In genomic region chr9:31283044-31283443, GRCm38 (mm10) we compare ENCODE assay signal across 12 mouse cellular contexts. TPM values are rescaled to one million over a fixed set of nuclear protein-coding genes. Genes with fewer than 3 reads are reported as not detected.
A peak's percentile ranks its signal among the peaks of the same experiment; 100 is the strongest.
DNase-seq lines count a peak whose midpoint lies in the region; ATAC-seq and TF ChIP-seq lines count a peak whose summit lies in the region.
"Had no signal": no experiment of that assay in that cellular context is flagged by ENCODE, and none has a peak within 500 bp of the region (broad histone marks: within the 10 kb centered on the region; RNA-seq: fewer than 3 reads in every experiment).

No protein-coding gene starts in this region.

- no peak overlapping the region for H3K4me2 ChIP-seq in hindbrain, embryonic 11.5 days (replicated peaks; ENCODE audit: low read depth, low read length)
- H3K4me2 ChIP-seq in midbrain, embryonic 12.5 days (replicated peaks), result peak overlapping the region; percentile 71

- H3K36me3 ChIP-seq in hindbrain, embryonic 11.5 days (ENCODE audit: control insufficient read depth, insufficient read depth, low read length), result no peaks in the 10 kb centered on the region
- 0 out of 2 replicates have a peak, but pooled peaks cover 7% of the 10 kb centered on the region for H3K36me3 ChIP-seq in midbrain, embryonic 12.5 days

- no peaks in the 10 kb centered on the region for H3K9me3 ChIP-seq in hindbrain, embryonic 11.5 days (ENCODE audit: control insufficient read depth, low read length)
- H3K9me3 ChIP-seq in midbrain, embryonic 12.5 days, result no peaks in the 10 kb centered on the region

- WGBS in cerebellum, adult 2 months, result 76% methylated on average over 4 of the region's 4 CpGs
- WGBS in hindbrain, embryonic 11.5 days, result 91% methylated on average over 4 of the region's 4 CpGs
- 79% methylated on average over 4 of the region's 4 CpGs for WGBS in midbrain, embryonic 12.5 days

- intact Hi-C loops in left cerebral cortex, adult 2 months (cut with DNase I), result loop anchor here (5.0 to 10.0 kb wide), 2 partner anchors 64 to 108 kb away; no protein-coding TSS in a partner anchor

- no peak for ATAC-seq in hindbrain, embryonic 11.5 days (ENCODE audit: low FRiP score)
- no peak for ATAC-seq in midbrain, embryonic 12.5 days (ENCODE audit: low FRiP score, low read depth)
- ATAC-seq: Patski had no signal

- H3K4me1 ChIP-seq in cerebellum, adult 2 months (ENCODE audit: control insufficient read depth, insufficient read depth, low read length), result peaks cover 6% of the 10 kb centered on the region; the same call in 1 of the 2 replicates
- peaks cover 2% of the 10 kb centered on the region; the same call in 1 of the 2 replicates for H3K4me1 ChIP-seq in hindbrain, embryonic 11.5 days (replicated peaks; ENCODE audit: control insufficient read depth, insufficient read depth, low read length)
- H3K4me1 ChIP-seq in midbrain, embryonic 12.5 days, result peaks cover 26% of the 10 kb centered on the region

- H3K4me3 ChIP-seq in cerebellum, adult 2 months (replicated peaks; ENCODE audit: insufficient read depth, low read depth, low read length), result no peak overlapping the region
- H3K4me3 ChIP-seq in hindbrain, embryonic 11.5 days (ENCODE audit: low read depth, low read length), result no peak overlapping the region
- H3K4me3 ChIP-seq in midbrain, embryonic 12.5 days, result no peak overlapping the region; the same call in 1 of the 2 replicates
- H3K4me3 ChIP-seq in left cerebral cortex, adult 2 months, result no peak overlapping the region

- no peak for TF ChIP-seq CTCF in cerebellum, adult 2 months (IDR thresholded peaks at IDR 0.05; ENCODE audit: borderline replicate concordance, insufficient read depth, low read depth, low read length)
- no peak for TF ChIP-seq CTCF in left cerebral cortex, adult 2 months (IDR thresholded peaks at IDR 0.05)

- no peaks in the 10 kb centered on the region for H3K27me3 ChIP-seq in cerebellum, adult 2 months (ENCODE audit: control insufficient read depth, insufficient read depth, low read length)
- H3K27me3 ChIP-seq in hindbrain, embryonic 11.5 days (ENCODE audit: control insufficient read depth, insufficient read depth, low read length), result no peaks in the 10 kb centered on the region
- no peaks in the 10 kb centered on the region for H3K27me3 ChIP-seq in midbrain, embryonic 12.5 days
- H3K27me3 ChIP-seq: Patski had no signal

- no peak for TF ChIP-seq POLR2A in cerebellum, adult 2 months (IDR thresholded peaks at IDR 0.05; ENCODE audit: borderline replicate concordance, insufficient read depth, low read length)

- no peak for DNase-seq in cerebellum, adult 2 months
- DNase-seq in cerebellum, postnatal 25 days, result no peak
- peak; percentile 28 for DNase-seq in CD4-positive helper T cell, adult 2 months (ENCODE audit: low read depth, low spot score)
- DNase-seq in hindbrain, embryonic 11.5 days (ENCODE audit: low spot score), result no peak
- DNase-seq in frontal cortex, postnatal 36 days (ENCODE audit: low spot score in 2 of 2), result no peak
- DNase-seq in left cerebral cortex, adult 2 months (ENCODE audit: extremely low spot score in 1 of 2, low spot score in 2 of 2), result no peak
- DNase-seq in right cerebral cortex, adult 18-20 months, result no peak
- DNase-seq: adrenal gland, postnatal 10 days; kidney, postnatal 36 days; lung, postnatal 10 days had no signal

- H3K9ac ChIP-seq in hindbrain, embryonic 11.5 days (ENCODE audit: low read depth, low read length), result no peak overlapping the region
- peak overlapping the region; percentile 37; the same call in 1 of the 2 replicates for H3K9ac ChIP-seq in midbrain, embryonic 12.5 days (replicated peaks)

- peak overlapping the region; percentile 90 for H3K27ac ChIP-seq in cerebellum, adult 2 months (ENCODE audit: insufficient read depth, low read length)
- H3K27ac ChIP-seq in hindbrain, embryonic 11.5 days (ENCODE audit: low read depth, low read length), result 0 out of 2 replicates have a peak overlapping the region, but pooled peaks have one; percentile 6
- peak overlapping the region; percentile 100 for H3K27ac ChIP-seq in midbrain, embryonic 12.5 days (replicated peaks)
- no peak overlapping the region for H3K27ac ChIP-seq in left cerebral cortex, adult 2 months

RNA-seq across cellular contexts. Expression of gene Prdm10, which starts 2.7 kb away (rescaled TPM):
- 21.5 and 23.4 TPM in 2 replicates for polyA plus RNA-seq in cerebellum, adult 2 months (2012; rRNA removed)
- polyA plus RNA-seq in hindbrain, embryonic 11.5 days (2014; fragmentation: Nextera tagmentation; extraction: Ambion mirVana), result 6.9 and 7.5 TPM in 2 replicates
- 10.1 and 10.2 TPM in 2 replicates for polyA plus RNA-seq in midbrain, embryonic 12.5 days (2016; fragmentation: Nextera tagmentation; extraction: Ambion mirVana)
- 10 to 100 TPM; 23.1 to 24.5 TPM for total RNA-seq in left cerebral cortex, adult 2 months (2021)
